In genomic region chr10:40970601-40971245, GRCm38 (mm10) we compare ENCODE assay signal across 12 mouse cellular contexts.
A peak's percentile ranks its signal among the peaks of the same experiment; 100 is the strongest.
DNase-seq lines count a peak whose midpoint lies in the region; ATAC-seq and TF ChIP-seq lines count a peak whose summit lies in the region.
"Had no signal": no experiment of that assay in that cellular context is flagged by ENCODE, and none has a peak within 500 bp of the region (broad histone marks: within the 10 kb centered on the region; RNA-seq: fewer than 3 reads in every experiment).

No protein-coding gene starts in this region.

- no peak for DNase-seq in forebrain, embryonic 11.5 days (ENCODE audit: low spot score)
- DNase-seq in brain, embryonic 14.5 days (ENCODE audit: low read depth) = peak; percentile 82
- DNase-seq in frontal cortex, postnatal 10 days (ENCODE audit: low spot score in 2 of 2) = peak; percentile 51 to 62
- no peak for DNase-seq in liver
- DNase-seq in B cell, adult 2 months = no peak
- DNase-seq: heart, adult 18-20 months; lung, postnatal 10 days had no signal

- H3K27me3 ChIP-seq in forebrain, embryonic 15.5 days = no peaks in the 10 kb centered on the region
- H3K27me3 ChIP-seq in forebrain, embryonic 11.5 days (ENCODE audit: control insufficient read depth, insufficient read depth, low read length) = no peaks in the 10 kb centered on the region
- no peaks in the 10 kb centered on the region for H3K27me3 ChIP-seq in midbrain, embryonic 15.5 days (replicated peaks)
- H3K27me3 ChIP-seq: neural tube, embryonic 13.5 days had no signal

- no peak overlapping the region for H3K4me2 ChIP-seq in forebrain, embryonic 15.5 days (replicated peaks)
- no peak overlapping the region for H3K4me2 ChIP-seq in forebrain, embryonic 11.5 days (ENCODE audit: low read depth, low read length, severe bottlenecking)
- no peak overlapping the region for H3K4me2 ChIP-seq in midbrain, embryonic 15.5 days

- no peak for TF ChIP-seq POLR2A in brain, embryonic 14.5 days (IDR thresholded peaks at IDR 0.05; ENCODE audit: borderline replicate concordance, extremely low read depth, insufficient read depth, insufficient read length, poor library complexity, severe bottlenecking)

- peak; percentile 70 for ATAC-seq in forebrain, embryonic 15.5 days (replicated peaks)
- no peak for ATAC-seq in forebrain, embryonic 11.5 days (replicated peaks; ENCODE audit: low FRiP score)
- ATAC-seq in midbrain, embryonic 15.5 days (replicated peaks) = peak; percentile 64
- no peak for ATAC-seq in megakaryocyte-erythroid progenitor cell, adult 5-6 weeks (replicated peaks; ENCODE audit: low FRiP score, low TSS enrichment, poor library complexity, severe bottlenecking)

- H3K36me3 ChIP-seq in forebrain, embryonic 15.5 days = no peaks in the 10 kb centered on the region
- no peaks in the 10 kb centered on the region for H3K36me3 ChIP-seq in forebrain, embryonic 11.5 days (ENCODE audit: control insufficient read depth, insufficient read depth, low read length)
- no peaks in the 10 kb centered on the region for H3K36me3 ChIP-seq in midbrain, embryonic 15.5 days (replicated peaks)
- H3K36me3 ChIP-seq: limb, embryonic 12.5 days; neural tube, embryonic 13.5 days had no signal

- H3K4me1 ChIP-seq in forebrain, embryonic 15.5 days = peaks cover 22% of the 10 kb centered on the region
- no peaks in the 10 kb centered on the region for H3K4me1 ChIP-seq in forebrain, embryonic 11.5 days (replicated peaks; ENCODE audit: control insufficient read depth, insufficient read depth, low read length)
- H3K4me1 ChIP-seq in midbrain, embryonic 15.5 days = peaks cover 17% of the 10 kb centered on the region

- peak overlapping the region; percentile 49 for H3K27ac ChIP-seq in forebrain, embryonic 15.5 days (replicated peaks)
- H3K27ac ChIP-seq in forebrain, embryonic 11.5 days (ENCODE audit: low read depth, low read length) = no peak overlapping the region
- peak overlapping the region; percentile 32; the same call in 1 of the 2 replicates for H3K27ac ChIP-seq in midbrain, embryonic 15.5 days
- H3K27ac ChIP-seq: limb, embryonic 12.5 days; neural tube, embryonic 13.5 days had no signal

- 43% methylated on average over 12 of the region's 12 CpGs for WGBS in forebrain, embryonic 15.5 days
- WGBS in forebrain, embryonic 11.5 days = 68% methylated on average over 12 of the region's 12 CpGs
- WGBS in midbrain, embryonic 15.5 days = 47% methylated on average over 12 of the region's 12 CpGs

- H3K9ac ChIP-seq in forebrain, embryonic 15.5 days (replicated peaks) = no peak overlapping the region
- H3K9ac ChIP-seq in forebrain, embryonic 11.5 days (ENCODE audit: low read length) = no peak overlapping the region
- H3K9ac ChIP-seq in midbrain, embryonic 15.5 days = no peak overlapping the region
- H3K9ac ChIP-seq: limb, embryonic 12.5 days; neural tube, embryonic 13.5 days had no signal

- H3K9me3 ChIP-seq in forebrain, embryonic 15.5 days = no peaks in the 10 kb centered on the region
- no peaks in the 10 kb centered on the region for H3K9me3 ChIP-seq in forebrain, embryonic 11.5 days (ENCODE audit: control insufficient read depth, low read length)
- H3K9me3 ChIP-seq in midbrain, embryonic 15.5 days = no peaks in the 10 kb centered on the region
- H3K9me3 ChIP-seq: limb, embryonic 12.5 days; neural tube, embryonic 13.5 days had no signal

- H3K4me3 ChIP-seq in forebrain, embryonic 15.5 days = no peak overlapping the region
- no peak overlapping the region for H3K4me3 ChIP-seq in forebrain, embryonic 11.5 days (ENCODE audit: low read depth, low read length)
- no peak overlapping the region for H3K4me3 ChIP-seq in midbrain, embryonic 15.5 days
- H3K4me3 ChIP-seq: limb, embryonic 12.5 days; neural tube, embryonic 13.5 days had no signal

- TF ChIP-seq CTCF in brain, embryonic 14.5 days (IDR thresholded peaks at IDR 0.05; ENCODE audit: borderline replicate concordance, extremely low read depth, insufficient read depth, insufficient read length) = peak; percentile 29; the same call in 1 of the 2 replicates

Comparison
In these comparisons a context has a peak if more than half of its experiments do, and no peak if none do; other contexts are left out.
1. ATAC-seq: peak in forebrain, embryonic 15.5 days (single experiment) and midbrain, embryonic 15.5 days (single experiment); none in forebrain, embryonic 11.5 days (single experiment) and megakaryocyte-erythroid progenitor cell, adult 5-6 weeks (single experiment).
2. DNase-seq: peak in brain, embryonic 14.5 days (single experiment) and frontal cortex, postnatal 10 days (2 of 2); none in forebrain, embryonic 11.5 days (single experiment), liver (single experiment) and B cell, adult 2 months (0 of 2).